Mouse (Mus musculus): ENCODE measurements at regions not wholly inside any gene's neighbourhood (a gene's known extent, or its start where the extent isn't known, plus 50 kb on each side); places are given as distances from the start of the nearest gene placed in this dataset.
A peak's percentile ranks its signal among the peaks of the same experiment; 100 is the strongest.
"Not testable (repeated sequence)": the region's sequence is repeated elsewhere in the genome, so short reads cannot be mapped to it uniquely, and the experiment has no call there.

- no peaks in the 10 kb centered on the region for H3K36me3 ChIP-seq (ENCODE audit: poor library complexity, severe bottlenecking)
- no peak overlapping the region for H3K4me3 ChIP-seq
- H3K9ac ChIP-seq: no peak overlapping the region
- no peaks in the 10 kb centered on the region for H3K9me3 ChIP-seq (replicated peaks)
- H3K27ac ChIP-seq: no peak overlapping the region
- H3K4me2 ChIP-seq: no peak overlapping the region
- WGBS: 79% methylated on average over 1 of the region's 1 CpGs
- no peak for ATAC-seq
- H3K4me1 ChIP-seq: no peaks in the 10 kb centered on the region
- no peaks in the 10 kb centered on the region for H3K27me3 ChIP-seq
Observed at GRCm38 (mm10) chrX:70871209-70871608, 178.8 kb upstream of the Mamld1 start.

GRCm38 (mm10) chrX:70881326-70881725 lies 168.7 kb upstream of the Mamld1 start:
- WGBS: 94% methylated on average over 2 of the region's 2 CpGs

DNA sequence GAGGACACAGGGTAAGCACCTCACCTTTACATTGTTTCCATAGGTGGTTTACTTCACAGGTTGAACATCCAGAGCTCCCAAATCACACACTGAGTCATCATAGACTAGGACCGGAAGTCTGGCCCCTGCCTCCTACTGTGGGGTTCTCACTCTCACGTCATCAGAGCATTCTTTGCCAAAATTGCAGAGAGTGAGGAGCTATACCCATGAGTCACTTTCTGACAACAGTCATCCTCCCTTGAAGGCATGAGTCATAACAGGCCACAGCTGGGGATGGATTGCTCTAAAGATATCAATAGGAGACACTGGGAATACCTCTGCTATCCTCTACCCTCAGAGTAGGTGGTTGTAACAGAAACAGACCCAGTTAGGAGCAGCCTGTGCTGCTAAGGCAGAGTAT lies 166.6 kb upstream of the Mamld1 start:
- no peak overlapping the region for H3K4me3 ChIP-seq
- WGBS: 87% methylated on average over 2 of the region's 2 CpGs
- H3K27me3 ChIP-seq: no peaks in the 10 kb centered on the region
- ATAC-seq: no peak
- no peaks in the 10 kb centered on the region for H3K36me3 ChIP-seq (ENCODE audit: poor library complexity, severe bottlenecking)
- no peak overlapping the region for H3K4me2 ChIP-seq
- no peaks in the 10 kb centered on the region for H3K4me1 ChIP-seq
- H3K9me3 ChIP-seq (replicated peaks): no peaks in the 10 kb centered on the region
- no peak overlapping the region for H3K9ac ChIP-seq
- no peak overlapping the region for H3K27ac ChIP-seq

More at GRCm38 (mm10) chrX:70881326-70881725, 168.7 kb upstream of the Mamld1 start:
- Histone ChIP-seq H3K27ac (no peak overlapping the region), H3K27me3 (no peaks in the 10 kb centered on the region), H3K9ac (no peak overlapping the region), H3K4me2 (no peak overlapping the region), H3K4me3 (no peak overlapping the region), H3K36me3 (ENCODE audit: poor library complexity, severe bottlenecking) (no peaks in the 10 kb centered on the region), H3K4me1 (no peaks in the 10 kb centered on the region), H3K9me3 (replicated peaks) (no peaks in the 10 kb centered on the region)
- no peak for ATAC-seq

DNA sequence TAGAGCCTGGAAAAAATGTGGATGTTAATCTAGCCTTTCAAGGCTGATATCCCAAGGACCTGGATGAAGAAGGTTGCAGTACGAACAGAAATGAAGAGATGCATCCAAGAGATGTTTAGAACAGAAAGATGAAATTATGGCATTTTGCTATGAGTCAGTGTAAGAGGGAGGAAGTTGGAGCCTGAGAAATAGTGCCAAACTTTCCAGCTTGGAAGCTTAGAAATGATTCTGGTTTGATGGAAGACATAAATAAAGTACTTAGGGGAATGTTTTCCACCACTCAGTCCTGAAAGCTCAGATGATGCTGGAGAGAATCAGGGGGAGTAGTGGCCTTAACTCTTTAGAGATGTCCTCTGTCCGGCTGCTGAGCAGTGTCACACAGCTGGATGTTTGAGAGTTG lies 155.5 kb upstream of the Mamld1 start:
- H3K4me2 ChIP-seq: no peak overlapping the region
- H3K4me1 ChIP-seq: no peaks in the 10 kb centered on the region
- no peak overlapping the region for H3K4me3 ChIP-seq
- ATAC-seq: no peak
- H3K36me3 ChIP-seq (ENCODE audit: poor library complexity, severe bottlenecking): no peaks in the 10 kb centered on the region
- no peak overlapping the region for H3K9ac ChIP-seq
- H3K27me3 ChIP-seq: no peaks in the 10 kb centered on the region
- H3K27ac ChIP-seq: no peak overlapping the region
- H3K9me3 ChIP-seq (replicated peaks): no peaks in the 10 kb centered on the region
- 78% methylated on average over 2 of the region's 2 CpGs for WGBS

- no peak for ATAC-seq
- H3K27ac ChIP-seq: no peak overlapping the region
- H3K27me3 ChIP-seq: no peaks in the 10 kb centered on the region; the same call in 1 of the 2 replicates
- no peaks in the 10 kb centered on the region for H3K4me1 ChIP-seq
- H3K36me3 ChIP-seq (ENCODE audit: poor library complexity, severe bottlenecking): no peaks in the 10 kb centered on the region
- WGBS: 72% methylated on average over 4 of the region's 4 CpGs
- H3K9me3 ChIP-seq (replicated peaks): no peaks in the 10 kb centered on the region
- H3K4me2 ChIP-seq: no peak overlapping the region
- H3K4me3 ChIP-seq: no peak overlapping the region
- H3K9ac ChIP-seq: no peak overlapping the region
Observed at GRCm38 (mm10) chrX:70895554-70895953, 154.5 kb upstream of the Mamld1 start.

- Histone ChIP-seq H3K9ac (no peak overlapping the region), H3K4me3 (no peak overlapping the region), H3K27me3 (no peaks in the 10 kb centered on the region; the same call in 1 of the 2 replicates), H3K9me3 (replicated peaks) (no peaks in the 10 kb centered on the region), H3K27ac (no peak overlapping the region), H3K36me3 (ENCODE audit: poor library complexity, severe bottlenecking) (no peaks in the 10 kb centered on the region), H3K4me1 (no peaks in the 10 kb centered on the region), H3K4me2 (no peak overlapping the region)
- no peak for ATAC-seq
- WGBS: 49% methylated on average over 2 of the region's 2 CpGs
Observed at GRCm38 (mm10) chrX:70897110-70897721, 152.8 kb upstream of the Mamld1 start.

- not testable (repeated sequence) for H3K9ac ChIP-seq; H3K4me3 ChIP-seq; H3K4me1 ChIP-seq; H3K27ac ChIP-seq; H3K9me3 ChIP-seq (replicated peaks); H3K4me2 ChIP-seq; ATAC-seq; H3K36me3 ChIP-seq (ENCODE audit: poor library complexity, severe bottlenecking); H3K27me3 ChIP-seq
- 86% methylated on average over 1 of the region's 1 CpGs for WGBS
Observed at GRCm38 (mm10) chrX:70898836-70899235, 151.2 kb upstream of the Mamld1 start.

GRCm38 (mm10) chrX:70899720-70900479 lies 150.2 kb upstream of the Mamld1 start:
- Histone ChIP-seq H3K27me3 (no peaks in the 10 kb centered on the region; the same call in 1 of the 2 replicates), H3K9ac (no peak overlapping the region), H3K4me3 (no peak overlapping the region), H3K4me2 (no peak overlapping the region), H3K9me3 (replicated peaks) (no peaks in the 10 kb centered on the region), H3K27ac (no peak overlapping the region), H3K4me1 (no peaks in the 10 kb centered on the region), H3K36me3 (ENCODE audit: poor library complexity, severe bottlenecking) (no peaks in the 10 kb centered on the region)
- peak; percentile 55; the same call in 1 of the 2 replicates for ATAC-seq
- WGBS: 75% methylated on average over 8 of the region's 8 CpGs

- 78% methylated on average over 2 of the region's 2 CpGs for WGBS
- H3K27ac ChIP-seq: no peak overlapping the region
- no peak for ATAC-seq
- no peak overlapping the region for H3K9ac ChIP-seq
- no peaks in the 10 kb centered on the region for H3K9me3 ChIP-seq (replicated peaks)
- no peak overlapping the region for H3K4me3 ChIP-seq
- H3K4me2 ChIP-seq: no peak overlapping the region
- no peaks in the 10 kb centered on the region for H3K4me1 ChIP-seq
- H3K36me3 ChIP-seq (ENCODE audit: poor library complexity, severe bottlenecking): no peaks in the 10 kb centered on the region
- no peaks in the 10 kb centered on the region for H3K27me3 ChIP-seq
Observed at GRCm38 (mm10) chrX:70925646-70926045, 124.4 kb upstream of the Mamld1 start.

- Histone ChIP-seq H3K9ac (no peak overlapping the region), H3K36me3 (ENCODE audit: poor library complexity, severe bottlenecking) (no peaks in the 10 kb centered on the region), H3K4me1 (no peaks in the 10 kb centered on the region), H3K9me3 (replicated peaks) (no peaks in the 10 kb centered on the region), H3K4me3 (no peak overlapping the region), H3K27ac (no peak overlapping the region), H3K27me3 (no peaks in the 10 kb centered on the region), H3K4me2 (no peak overlapping the region)
- 65% methylated on average over 2 of the region's 2 CpGs for WGBS
- no peak for ATAC-seq
Observed at GRCm38 (mm10) chrX:70931944-70932343, 118.1 kb upstream of the Mamld1 start.

DNA sequence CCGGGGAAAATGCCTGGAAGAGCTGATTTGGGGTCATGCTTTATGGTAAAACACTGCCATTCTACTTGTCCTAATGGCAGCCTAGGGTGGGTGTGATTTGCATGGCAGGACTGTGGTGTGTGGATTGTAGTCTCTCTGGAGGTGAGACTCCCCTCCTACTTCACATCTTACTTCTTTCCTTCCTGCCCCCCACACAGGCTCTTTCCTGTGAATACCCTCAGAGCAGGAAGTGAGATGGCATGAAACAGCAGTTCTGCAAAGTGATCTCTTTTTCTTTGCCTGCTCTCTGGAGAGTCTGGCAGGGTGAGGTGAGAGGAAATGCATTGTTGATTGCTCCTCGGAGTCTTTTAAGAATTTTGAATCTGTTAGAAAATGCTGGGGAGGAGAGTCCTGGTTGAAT lies 104.7 kb upstream of the Mamld1 start:
- Histone ChIP-seq H3K27me3 (no peaks in the 10 kb centered on the region), H3K4me1 (no peaks in the 10 kb centered on the region), H3K27ac (no peak overlapping the region), H3K36me3 (ENCODE audit: poor library complexity, severe bottlenecking) (no peaks in the 10 kb centered on the region), H3K9me3 (replicated peaks) (no peaks in the 10 kb centered on the region), H3K4me2 (no peak overlapping the region), H3K4me3 (no peak overlapping the region), H3K9ac (no peak overlapping the region)
- no peak for ATAC-seq
- 48% methylated on average over 2 of the region's 2 CpGs for whole genome bisulfite sequencing

DNA sequence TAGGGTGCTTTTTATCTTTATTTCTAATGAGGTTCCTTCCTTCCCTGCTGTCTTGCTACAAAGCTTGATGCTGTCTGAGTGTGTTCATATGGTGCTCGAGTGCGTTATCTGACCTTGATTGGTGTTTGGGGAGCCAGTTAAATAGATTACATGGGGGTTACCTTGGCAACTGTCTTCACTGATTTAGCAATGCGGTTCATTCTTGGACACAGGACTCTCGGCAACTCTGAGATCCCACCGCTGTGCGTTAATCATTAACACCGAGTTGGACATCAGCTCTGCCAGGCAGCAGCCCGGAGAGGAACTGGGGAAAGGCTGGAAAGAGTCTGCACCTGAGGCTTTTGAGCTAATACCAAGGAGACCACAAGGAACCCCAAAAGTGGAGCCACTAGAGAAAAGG lies 104.0 kb upstream of the Mamld1 start:
- Histone ChIP-seq H3K4me2 (no peak overlapping the region), H3K27me3 (no peaks in the 10 kb centered on the region), H3K4me3 (no peak overlapping the region), H3K27ac (no peak overlapping the region), H3K4me1 (no peaks in the 10 kb centered on the region), H3K9ac (no peak overlapping the region), H3K9me3 (replicated peaks) (no peaks in the 10 kb centered on the region), H3K36me3 (ENCODE audit: poor library complexity, severe bottlenecking) (no peaks in the 10 kb centered on the region)
- WGBS: 48% methylated on average over 8 of the region's 8 CpGs
- ATAC-seq: 0 out of 2 replicates have a peak, but pooled peaks have one; percentile 27

Data from forebrain, embryonic 13.5 days (tissue).